Mouse (Mus musculus) mouse embryonic stem cell (cell line): ENCODE measurements around the gene Slc37a1.

Source experiments
- in situ Hi-C, 2 experiments: fragments of 300-500 bp; cut with MboI; formaldehyde crosslinking; loops; 1 replicate in 1 of 2; 3 replicates in 1 of 2; pipeline ENCODE4 v1.14.3; 2019 to 2020; ENCODE audit warnings: low sequenced_read_pairs in 2 of 2, low pct_unique_long_range_greater_than_20kb in 1 of 2, mixed read lengths in 1 of 2; ENCODE audit not compliant: unreplicated experiment in 1 of 2

Slc37a1 gene

DNA sequence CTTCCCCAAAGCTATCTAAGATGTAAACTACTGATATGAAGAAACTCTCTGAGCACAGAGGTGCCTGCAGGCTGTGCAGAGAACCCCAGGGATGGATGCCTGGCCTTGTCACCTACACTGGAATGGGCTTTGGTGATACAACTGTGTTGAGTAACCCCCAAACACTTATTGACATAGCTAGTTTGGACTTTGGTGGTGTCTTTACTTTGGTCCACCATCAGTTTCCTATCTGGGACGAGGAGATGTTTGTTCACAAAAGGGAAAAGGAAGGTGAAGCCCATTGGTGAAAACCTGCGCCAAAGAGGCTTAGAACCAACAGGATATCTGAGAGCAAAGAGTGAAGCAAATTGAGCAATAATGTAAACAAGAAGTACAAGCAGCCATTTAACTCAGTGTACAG lies 83.6 kb downstream of the Slc37a1 start:
- in situ Hi-C loops, result loop anchor here in 1 of 2 experiments (25.0 kb wide), 1 partner anchor 92 kb away; no protein-coding TSS in a partner anchor

DNA sequence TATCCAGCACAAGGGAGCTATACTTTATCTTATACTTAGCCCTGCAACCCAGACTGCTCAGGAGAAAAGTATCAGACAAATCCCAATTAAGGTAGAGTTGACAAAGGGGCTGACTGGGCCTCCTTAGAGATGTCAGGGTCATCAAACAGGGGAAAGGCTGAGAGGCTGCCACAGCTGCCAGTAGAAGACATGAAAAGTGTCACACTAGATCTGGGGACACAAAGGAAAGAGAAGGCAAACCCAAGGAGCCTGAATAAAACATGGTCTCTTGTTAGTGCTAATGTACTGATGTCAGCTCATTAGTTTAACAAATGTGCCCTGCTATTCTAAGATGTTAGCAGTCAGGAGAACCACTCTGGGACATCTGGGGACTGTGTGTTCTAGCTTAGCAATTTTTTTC lies 84.3 kb downstream of the Slc37a1 start:
- in situ Hi-C loops, result loop anchor here in 1 of 2 experiments (25.0 kb wide), 1 partner anchor 91 kb away; no protein-coding TSS in a partner anchor

DNA sequence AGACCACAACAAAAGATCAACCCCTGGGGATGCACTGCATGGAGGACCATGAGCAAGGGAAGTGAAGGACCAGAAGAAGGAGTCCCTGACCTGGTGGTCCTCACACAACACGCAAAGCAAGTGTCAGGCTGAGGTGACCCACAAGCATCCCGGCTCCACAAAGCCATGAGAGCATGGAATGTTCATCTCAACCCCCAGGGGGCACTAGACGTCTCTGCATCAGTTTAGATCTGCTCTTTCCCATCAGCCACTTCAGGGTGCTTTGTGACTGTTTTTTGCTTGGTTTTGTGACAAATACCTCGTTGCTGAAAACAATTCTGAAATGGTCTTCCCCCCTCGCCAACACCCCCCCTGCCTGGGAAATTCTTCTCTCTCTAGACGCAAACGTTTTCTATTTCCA lies 91.4 kb downstream of the Slc37a1 start:
- in situ Hi-C loops, result no loop called here

DNA sequence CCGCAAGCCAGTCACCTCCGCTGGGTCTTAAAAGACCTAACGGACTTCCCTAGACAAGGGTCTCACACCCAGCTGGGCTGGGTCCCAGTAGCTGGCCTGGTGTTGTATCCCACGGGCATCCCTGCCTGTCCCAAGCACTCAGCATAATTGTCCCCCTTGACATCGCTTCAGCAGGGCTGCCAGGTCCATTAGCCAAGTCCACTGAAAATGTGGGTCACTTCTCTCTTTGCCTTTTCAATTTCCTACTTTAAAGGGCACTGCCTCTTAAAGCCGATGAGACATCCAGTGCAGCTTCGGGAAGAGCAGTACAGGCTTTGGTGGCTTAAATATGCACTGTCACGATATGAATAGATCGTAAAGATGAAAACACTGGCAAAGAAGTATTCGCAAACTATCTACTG lies 91.8 kb downstream of the Slc37a1 start:
- in situ Hi-C loops, result no loop called here

DNA sequence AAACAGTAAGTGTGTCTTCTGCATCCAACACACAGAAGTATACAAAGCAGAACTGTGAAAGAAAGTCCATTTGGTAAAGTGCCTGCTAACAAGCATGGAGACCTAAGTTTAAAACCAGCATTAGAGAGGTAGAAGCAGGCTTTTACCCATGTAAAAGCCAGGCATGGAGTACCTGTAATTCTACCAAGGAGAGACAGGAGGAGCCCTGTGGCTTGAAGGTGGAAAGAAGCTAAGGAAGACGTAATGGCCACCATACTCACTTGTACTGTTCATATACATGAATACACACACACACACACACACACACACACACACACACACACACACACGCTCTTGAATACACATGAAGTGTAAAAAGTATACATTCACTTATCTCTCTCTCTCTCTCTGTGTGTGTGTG lies 92.5 kb downstream of the Slc37a1 start:
- in situ Hi-C loops, result no loop called here

DNA sequence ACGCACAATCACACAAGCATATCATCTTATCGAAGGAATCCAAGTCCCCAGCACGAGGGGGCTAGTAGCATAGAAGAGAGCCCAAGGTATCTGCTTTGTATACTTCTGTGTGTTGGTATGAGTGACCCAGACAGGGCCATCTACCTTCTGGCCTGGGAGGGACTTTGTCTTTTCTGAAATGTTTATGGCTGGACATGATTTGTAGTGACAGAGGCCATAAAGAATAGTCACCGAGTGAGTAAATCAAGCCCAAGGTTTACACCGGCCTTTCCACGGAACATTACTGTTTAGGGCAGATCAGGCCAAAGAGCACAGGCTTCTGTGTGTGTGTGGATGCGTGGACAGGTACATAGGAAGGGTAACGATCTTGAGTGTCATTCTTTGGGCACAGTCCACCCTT lies 93.3 kb downstream of the Slc37a1 start:
- in situ Hi-C loops, result no loop called here

DNA sequence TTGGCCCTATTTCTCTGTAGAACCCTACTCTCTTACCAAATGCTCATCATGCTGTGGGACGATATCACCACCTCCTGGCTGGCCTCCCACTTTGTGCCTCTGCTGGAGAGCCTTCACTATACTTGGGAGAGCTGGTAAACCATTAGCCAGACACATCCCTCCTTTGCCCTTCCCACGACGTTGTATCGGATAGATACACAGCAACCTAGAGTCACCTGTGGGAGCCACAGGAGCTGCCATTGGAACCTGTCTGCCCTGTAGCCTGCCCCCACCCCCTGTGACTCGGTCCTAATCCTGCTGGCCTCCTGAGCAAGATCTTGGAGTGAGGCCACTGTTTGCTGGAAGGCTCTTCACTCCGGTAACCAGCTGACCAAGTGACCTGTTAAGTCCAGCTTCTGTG lies 96.7 kb downstream of the Slc37a1 start:
- in situ Hi-C loops, result no loop called here

DNA sequence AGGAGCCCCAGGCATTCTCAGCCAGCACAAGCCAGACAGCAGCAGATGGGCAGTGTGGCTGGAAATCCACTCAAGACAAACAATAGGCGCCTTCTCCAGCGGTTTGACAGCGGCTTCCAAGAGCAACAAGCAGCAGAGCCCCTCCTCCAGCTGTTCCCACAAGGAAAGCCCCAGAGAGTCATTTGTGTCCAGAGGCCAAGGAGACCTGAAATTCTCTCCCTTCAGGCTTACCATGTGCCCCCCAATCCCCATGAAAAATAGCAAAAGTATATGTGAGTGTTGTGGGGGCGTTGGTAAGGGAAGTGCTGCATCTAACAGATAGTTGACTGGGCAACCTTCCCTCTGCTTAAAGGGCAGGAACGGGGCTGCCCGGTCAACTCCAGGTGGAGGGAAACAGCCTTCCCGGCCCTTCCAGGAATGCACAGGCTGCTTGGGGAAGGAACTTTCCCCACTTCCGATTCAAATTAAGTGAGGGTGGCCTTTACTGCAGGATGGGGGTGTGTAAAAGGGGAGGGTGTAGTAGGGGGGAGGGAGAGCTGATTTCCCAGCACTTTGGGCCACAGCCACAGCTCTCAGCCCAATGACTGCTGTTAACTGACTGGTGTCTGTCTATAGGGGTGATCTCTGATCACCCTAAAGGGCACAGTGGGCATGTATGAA lies 98.5 kb downstream of the Slc37a1 start:
- in situ Hi-C loops, result no loop called here

DNA sequence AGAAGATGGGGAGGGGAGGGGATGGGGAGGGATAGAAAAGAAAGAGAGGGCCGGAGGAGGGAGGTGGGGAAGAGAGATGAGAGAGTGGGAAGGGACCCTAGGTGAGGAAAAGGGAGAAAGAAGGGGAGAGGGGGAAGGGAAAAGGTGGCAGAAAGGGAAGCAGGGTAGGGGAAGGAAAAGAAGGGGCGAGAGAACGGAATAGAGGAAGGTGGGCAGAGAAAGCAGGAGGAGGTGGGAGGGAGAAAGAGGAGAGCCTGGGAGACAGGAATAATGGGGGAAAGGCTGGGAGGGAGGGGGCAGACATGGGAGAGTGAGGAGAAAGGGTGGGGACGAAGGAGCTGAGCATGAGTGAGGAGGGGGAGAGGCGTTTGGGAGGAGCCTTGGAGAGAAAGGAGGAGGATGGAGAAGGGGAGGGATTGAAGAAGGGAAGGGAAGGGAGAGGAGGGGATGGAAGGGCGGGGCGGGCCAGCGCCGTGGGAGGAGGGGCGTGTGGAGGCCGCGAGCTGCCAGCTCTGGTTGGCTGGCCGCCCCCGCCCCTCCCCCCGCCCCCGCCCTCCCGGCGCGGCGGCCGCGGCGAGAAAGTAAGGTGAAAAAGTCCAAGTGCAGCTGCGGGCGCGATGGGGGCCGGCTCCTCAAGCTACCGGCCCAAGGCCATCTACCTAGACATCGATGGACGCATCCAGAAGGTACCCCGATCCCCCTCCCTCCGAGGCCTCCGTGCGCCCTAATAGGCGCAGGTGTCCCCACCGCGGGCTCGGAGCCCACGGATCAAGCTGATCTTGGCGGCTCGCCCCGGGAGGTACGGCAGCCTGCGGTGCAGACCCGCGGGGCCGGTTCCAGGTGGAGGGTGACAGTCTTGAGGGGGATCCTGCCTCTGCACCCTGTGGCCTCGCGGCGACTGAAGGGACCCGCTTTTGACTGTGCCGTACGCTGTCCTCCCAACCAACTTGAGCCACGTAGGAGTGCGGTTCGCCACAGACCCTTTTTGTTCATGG lies 99.4 kb downstream of the Slc37a1 start, which contains the start of gene Pde9a:
Gene Pde9a, plus strand, starts transcription at position 540 of the 995 bp plus-strand sequence.
- in situ Hi-C loops, result no loop called here

DNA sequence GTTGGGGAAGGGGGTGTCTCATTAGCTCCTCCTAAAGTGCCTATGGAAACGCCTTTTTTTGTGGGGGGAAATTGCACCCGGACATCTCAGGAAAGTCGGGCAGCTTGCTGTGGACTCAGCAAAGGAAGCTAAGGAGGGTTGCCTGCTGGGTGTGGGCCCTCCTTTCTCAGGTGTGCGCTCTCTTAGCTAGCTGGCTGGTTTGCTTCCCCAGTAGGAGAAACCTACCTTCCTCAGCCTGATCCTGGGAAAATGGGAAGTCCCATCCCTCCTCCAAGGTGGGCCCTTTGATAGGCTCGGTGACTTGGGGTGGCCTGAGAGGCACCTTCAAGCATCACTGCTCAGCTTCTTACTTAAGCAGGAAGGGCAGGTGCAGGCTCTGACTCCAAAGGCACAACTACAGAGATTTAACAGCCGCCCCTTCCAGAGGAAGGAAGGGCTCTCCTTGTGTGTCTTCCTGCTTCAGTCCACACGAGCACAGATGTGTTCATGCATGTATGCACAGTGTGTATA lies 100.2 kb downstream of the Slc37a1 start:
- in situ Hi-C loops, result no loop called here

DNA sequence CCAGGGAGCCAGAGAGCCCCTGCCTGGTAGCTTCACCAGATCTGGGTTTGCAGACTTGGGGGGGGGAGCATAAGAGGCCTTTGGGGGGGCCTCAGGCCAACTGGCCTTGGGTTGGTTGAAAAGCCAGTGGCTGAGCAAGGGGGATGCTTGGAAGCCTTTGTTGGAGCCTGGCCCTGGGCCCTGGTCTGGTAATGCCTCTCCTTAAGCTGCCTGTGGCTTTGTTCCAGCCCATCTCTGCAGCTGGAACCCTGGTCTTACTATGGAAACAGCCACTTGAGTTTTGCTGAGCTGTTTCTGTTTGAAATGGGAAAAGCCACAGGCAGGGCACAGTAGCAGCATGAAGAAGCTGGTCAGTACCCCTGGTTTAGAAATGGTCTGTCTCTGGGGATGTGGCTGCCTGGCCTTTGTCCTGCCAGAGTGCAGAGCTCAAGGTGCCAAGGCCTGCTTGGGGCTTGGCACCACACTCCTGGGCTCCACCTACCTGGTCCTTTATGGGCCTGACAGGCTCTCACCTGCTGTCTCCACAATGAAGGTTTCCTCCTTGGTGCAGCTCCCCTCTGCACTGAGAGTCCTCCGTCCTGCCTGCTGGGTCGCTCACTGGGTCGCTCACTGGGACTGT lies 102.9 kb downstream of the Slc37a1 start:
- in situ Hi-C loops, result no loop called here

DNA sequence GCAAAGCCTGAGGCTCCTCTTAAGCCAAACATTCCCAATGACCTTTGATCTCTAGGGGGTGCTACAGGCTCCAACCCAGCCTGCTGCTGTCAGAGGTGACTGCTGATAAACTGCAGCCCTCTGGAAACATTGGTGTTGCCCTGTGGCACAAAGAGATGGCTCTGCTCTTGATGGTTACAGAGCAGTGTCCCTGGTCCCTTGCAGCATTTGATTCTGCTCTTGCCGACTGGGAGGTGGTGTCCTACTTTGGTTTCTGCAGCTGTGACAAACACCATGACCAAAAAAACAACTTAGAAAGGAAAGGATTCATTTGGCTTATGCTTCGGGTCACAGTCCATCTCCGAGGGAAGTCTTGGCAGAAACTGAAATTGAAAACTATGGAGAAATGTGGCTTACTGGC lies 104.9 kb downstream of the Slc37a1 start:
- in situ Hi-C loops, result no loop called here

DNA sequence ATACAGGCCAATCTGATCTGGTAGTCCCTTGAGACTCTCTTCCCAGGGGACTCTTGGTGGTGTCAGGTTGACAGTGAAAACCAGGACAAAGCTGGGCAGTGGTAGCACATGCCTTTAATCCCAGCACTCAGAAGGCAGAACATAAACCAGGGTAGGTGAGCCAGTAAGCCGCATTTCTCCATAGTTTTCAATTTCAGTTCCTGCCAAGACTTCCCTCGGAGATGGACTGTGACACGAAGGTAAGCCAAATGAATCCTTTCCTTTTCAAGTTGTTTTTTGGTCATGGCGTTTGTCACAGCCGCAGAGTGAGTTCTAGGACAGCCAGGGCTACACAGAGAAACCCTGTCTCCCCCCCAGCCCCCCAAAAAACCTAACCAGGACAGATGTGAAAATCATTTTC lies 105.4 kb downstream of the Slc37a1 start:
- in situ Hi-C loops, result no loop called here

DNA sequence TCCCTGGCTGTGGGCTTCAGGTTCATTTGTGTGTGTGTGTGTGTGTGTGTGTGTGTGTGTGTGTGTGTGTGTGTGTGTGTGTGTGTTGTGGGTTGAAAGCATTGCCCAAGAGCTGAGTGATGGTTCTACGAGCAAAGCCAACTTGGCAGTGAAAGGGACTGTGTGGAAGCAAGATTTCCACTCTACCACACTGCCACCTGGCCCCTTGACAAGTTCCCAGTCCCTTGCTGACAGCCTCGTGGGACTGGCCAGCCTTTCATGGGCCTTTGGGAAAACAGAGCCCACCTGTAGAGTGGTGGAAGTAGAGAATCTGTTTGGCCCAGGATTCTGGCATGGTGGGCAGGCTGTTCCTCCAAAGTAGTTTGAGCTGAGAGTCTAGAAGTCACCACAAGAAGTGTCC lies 107.2 kb downstream of the Slc37a1 start:
- in situ Hi-C loops, result no loop called here

DNA sequence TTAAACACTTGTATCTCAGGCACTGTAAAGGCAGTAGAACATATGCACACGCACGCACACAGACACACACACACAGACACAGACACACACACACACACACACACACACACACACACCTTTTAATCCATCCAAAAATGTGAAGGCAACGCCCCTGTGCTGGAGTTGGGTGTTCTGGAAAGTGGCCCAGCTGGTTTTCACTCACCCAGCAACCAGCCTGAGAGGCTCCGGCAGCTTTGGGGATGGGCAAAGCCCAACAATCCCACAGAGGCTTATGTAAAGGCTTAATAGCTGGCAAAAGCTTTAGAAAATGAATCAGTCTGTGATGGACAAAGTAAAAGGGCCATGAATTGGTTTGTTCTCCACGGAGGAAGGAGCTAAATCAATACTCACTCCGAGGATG lies 113.7 kb downstream of the Slc37a1 start:
- in situ Hi-C loops, result no loop called here
